Mouse (Mus musculus): ENCODE measurements around the gene Fsip1.

The Fsip1 gene

DNA sequence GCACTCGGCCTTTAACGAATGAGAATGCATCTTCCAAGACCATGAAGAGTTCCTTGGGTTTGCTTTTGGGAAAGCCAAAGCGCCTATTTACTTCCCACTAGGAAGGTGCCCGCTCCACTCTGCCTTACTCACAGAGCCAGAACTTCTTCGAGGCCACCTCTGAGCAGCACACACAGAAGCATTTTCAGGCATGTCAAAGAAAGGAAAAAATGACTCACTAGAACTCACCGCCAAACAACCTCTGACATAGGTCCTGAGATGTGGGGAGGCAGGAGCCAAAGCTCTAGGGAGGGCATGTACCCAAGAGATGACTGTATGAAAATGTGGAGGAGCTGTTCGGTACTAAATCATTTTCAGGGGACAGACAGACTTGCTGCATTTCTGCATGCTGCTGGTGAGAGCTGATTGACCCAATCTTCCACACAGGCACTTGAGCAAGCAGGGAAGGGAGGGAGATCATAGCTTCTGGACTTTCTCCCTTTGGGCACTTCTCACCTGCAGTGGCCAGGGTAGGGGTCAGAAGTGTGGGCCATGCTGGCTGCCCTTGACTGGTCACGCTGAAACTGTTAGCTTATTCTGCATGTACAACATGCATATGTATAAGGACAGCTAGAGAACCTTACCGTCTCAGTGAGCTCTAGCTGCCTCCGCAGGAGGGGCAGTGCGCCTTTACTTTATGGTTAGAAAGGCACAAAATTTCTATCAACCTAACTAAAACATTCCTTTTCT is 131.4 kb downstream of the Fsip1 start:
- peak in 1 of 2 experiments; percentile 25 for DNase-seq (ENCODE audit: low spot score in 2 of 2)

DNA sequence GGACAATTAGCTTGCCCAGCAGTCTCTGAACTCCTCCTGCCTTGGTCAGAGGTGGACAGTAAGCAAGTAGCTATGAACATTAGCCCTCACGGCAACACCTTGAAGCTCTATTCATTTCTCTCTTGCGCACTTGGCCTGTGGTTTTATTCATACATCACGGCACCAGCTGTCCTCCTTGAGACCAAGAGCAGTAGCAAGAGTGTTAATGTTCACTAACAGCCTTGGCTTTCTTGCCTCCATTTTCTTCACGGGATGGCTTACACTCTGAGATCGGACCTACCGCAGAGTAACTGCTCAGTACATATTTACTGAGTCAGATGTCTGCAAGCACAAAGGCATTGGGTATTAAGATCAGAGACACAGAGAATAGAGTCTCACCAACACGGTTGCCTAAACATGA is 132.3 kb downstream of the Fsip1 start:
- no peak for DNase-seq (ENCODE audit: low spot score in 2 of 2)

DNA sequence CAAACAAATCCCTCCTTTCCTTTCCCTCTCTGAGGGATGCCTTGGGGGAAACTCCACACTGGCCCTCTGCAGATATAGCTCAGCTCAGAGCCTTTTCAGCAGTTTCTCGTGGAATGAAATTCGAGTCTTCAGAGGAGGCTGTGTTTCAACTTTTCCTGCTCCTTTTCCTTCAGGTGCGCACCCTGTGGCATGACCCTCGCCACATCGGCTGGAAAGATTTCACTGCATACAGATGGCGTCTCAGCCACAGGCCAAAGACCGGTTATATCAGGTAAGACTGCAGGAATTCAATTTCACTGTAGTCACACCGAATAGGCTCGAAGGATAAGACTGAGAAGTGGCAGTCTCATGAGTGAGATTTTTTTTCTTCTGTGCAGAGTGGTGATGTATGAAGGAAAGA is 133.0 kb downstream of the Fsip1 start:
- DNase-seq (ENCODE audit: low spot score in 2 of 2) = no peak

DNA sequence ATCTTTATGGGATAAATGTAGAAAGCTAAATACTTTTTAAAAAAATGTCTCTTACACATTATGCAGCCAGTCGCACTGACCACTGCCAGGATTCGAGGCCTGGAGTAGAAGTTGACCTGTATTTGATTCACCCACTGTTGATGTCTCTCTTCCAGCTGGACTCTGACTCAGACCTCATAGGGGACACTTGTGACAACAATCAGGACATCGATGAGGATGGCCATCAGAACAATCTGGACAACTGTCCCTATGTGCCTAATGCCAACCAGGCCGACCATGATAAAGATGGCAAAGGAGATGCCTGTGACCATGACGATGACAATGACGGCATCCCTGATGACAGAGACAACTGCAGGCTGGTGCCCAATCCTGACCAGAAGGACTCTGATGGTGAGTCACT is 134.5 kb downstream of the Fsip1 start:
- no peak for DNase-seq (ENCODE audit: low spot score in 2 of 2)

DNA sequence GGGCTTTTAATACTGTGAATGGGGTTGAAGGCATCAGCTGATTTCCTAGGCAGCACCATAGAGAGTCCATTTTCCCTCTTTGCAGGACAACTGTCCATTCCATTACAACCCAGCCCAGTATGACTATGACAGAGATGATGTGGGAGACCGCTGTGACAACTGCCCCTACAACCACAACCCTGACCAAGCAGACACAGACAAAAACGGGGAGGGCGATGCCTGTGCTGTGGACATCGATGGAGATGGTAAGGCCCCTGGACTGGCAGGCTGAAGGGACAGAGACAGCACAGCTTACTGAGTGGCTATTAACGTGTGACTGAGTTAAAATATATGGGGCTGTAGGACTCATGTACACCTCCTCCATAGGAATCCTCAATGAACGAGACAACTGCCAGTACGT is 136.0 kb downstream of the Fsip1 start:
- DNase-seq (ENCODE audit: low spot score in 2 of 2) = no peak

DNA sequence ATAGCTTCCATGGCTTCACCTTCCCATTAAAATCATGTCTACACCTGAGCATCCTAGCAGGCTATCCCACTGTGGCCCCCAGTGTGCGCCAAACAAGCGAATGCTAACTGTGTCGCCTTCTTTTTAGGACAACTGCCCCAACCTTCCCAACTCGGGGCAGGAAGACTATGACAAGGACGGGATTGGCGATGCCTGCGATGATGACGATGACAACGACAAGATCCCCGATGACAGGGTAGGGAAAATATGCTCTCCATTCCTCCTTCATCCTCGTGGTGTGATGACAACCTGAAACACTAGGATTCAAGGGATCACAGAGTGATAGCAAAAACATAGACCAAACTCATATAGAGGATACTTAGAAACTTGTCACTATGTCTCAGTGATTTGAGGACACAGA is 136.7 kb downstream of the Fsip1 start:
- no peak for DNase-seq (ENCODE audit: low spot score in 2 of 2)

DNA sequence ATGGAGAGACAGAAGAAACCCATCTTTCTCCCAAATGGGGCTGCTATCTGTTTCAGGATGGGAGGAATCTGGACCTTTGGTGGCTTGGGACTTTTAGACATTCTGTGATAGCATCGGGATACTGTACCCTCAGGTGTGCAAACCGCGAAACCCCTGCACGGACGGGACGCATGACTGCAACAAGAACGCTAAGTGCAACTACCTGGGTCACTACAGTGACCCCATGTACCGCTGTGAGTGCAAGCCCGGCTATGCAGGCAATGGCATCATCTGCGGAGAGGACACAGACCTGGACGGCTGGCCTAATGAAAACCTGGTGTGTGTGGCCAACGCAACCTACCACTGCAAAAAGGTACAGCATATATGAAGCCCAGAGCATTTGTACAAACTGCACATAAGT is 137.1 kb downstream of the Fsip1 start:
- DNase-seq (ENCODE audit: low spot score in 2 of 2) = no peak

DNA sequence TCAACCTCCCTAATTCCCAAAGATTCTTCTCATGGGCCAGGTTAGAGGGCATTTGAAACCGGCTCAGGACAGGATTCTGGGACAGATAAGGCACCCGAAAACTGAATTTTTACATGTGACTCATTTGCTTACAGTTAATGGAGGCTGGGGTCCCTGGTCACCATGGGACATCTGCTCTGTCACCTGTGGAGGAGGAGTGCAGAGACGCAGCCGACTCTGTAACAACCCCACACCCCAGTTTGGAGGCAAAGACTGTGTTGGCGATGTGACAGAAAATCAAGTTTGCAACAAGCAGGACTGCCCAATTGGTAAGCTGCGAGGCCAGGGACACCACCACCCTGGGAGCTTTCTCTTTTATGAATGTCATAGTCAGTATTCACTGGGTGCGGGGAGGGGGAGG is 138.3 kb downstream of the Fsip1 start:
- DNase-seq (ENCODE audit: low spot score in 2 of 2) = no peak

DNA sequence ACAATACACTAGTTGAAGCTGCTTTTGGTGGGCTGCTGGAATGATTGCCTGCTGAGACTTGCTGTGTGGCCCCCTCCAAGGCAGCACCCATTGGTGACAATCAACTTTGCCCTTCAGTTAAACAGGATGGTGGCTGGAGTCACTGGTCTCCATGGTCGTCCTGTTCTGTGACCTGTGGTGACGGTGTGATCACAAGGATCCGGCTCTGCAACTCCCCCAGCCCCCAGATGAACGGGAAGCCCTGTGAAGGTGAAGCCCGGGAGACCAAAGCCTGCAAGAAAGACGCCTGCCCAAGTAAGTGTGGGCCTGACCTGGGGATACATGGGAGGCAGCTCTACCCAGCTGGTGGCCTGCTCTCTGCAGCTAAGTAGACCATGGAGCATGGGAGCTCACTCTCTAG is 138.7 kb downstream of the Fsip1 start:
- no peak for DNase-seq (ENCODE audit: low spot score in 2 of 2)

DNA sequence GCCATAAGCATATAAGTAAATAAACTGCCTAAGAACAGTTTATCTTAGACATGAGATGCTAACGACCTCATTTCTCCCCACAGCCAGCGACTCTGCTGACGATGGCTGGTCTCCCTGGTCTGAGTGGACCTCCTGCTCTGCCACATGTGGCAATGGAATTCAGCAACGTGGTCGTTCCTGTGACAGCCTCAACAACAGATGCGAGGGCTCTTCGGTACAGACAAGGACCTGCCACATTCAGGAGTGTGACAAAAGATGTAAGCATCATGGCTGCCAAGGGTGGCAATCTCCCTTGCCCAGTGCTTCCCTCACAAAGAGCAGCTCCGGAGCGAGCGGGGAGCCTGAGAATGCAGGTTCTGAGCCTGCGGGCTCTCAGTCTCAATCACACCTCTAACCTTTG is 139.4 kb downstream of the Fsip1 start:
- DNase-seq (ENCODE audit: low spot score in 2 of 2) = no peak

DNA sequence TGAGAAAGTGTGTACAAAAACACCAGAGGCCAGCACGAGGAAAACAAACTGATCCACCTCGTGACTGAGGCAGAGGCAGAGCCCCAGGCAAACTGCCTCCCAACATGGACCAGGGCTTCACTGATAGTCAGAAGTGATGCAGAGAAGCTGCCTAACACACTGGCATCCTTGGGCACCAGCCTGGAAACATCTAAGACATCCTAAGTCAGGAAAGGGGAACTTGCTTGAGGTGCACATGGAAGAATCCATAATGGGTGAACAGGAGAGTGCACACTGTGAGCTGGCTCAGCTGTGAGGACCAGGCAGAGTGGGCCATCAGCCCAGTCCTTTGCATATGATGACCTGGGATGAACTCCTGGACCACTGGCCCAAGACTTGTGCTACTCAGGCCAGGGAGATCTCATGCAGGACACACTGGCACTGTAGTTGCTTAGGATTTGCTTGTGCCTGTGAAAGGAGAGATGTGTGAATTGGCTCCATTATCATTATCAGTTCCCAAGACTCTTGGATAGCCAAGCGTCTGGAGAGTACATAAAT is 139.9 kb downstream of the Fsip1 start:
- no peak for DNase-seq (ENCODE audit: low spot score in 2 of 2)

DNA sequence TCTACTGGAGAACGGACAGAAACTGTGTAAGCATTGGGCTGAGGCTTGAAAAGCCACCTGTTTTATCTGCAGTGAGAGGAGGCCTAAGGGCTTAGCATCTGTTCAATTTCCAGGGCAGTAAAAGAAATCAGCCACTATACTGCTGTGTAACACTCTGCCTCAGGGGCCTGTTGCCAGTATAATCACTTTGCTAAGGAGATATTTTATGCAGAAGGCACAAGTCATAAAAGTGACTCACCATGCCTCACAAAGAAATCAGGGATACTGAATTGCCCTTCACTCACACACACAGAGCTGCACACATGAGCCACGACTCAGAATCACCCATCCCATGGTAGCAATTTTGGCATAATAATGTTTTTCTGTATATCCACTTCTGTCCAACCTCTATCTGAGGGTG is 140.6 kb downstream of the Fsip1 start:
- DNase-seq (ENCODE audit: low spot score in 2 of 2) = no peak

DNA sequence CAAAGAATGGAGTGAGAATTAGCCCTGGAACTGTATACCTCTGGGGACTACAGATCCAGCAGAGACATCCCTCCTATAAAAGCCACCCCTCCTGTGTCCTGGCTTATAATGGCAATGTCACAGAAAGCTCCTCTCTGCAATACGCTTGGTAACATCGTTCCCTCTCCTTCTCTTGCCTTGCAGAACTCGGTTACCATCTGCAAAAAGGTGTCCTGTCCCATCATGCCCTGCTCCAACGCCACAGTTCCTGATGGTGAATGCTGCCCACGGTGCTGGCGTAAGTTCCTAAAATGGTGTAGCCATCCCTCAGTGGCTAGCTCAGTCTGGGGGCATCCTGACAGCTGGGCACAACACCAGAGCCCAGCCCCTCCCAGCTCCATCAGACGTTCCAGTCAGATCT is 141.1 kb downstream of the Fsip1 start:
- no peak for DNase-seq (ENCODE audit: low spot score in 2 of 2)

DNA sequence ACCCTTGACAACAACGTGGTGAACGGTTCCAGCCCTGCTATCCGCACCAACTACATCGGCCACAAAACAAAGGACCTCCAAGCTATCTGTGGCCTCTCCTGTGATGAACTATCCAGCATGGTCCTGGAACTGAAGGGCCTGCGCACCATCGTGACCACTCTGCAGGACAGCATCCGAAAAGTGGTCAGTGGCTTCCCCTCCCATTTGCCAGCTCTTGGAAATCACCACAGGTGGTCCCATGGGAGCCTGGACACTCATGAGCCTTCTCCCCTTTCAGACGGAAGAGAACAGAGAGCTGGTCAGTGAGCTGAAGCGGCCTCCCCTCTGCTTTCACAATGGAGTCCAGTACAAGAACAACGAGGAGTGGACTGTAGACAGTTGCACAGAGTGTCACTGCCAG is 142.1 kb downstream of the Fsip1 start:
- no peak for DNase-seq (ENCODE audit: low spot score in 2 of 2)

DNA sequence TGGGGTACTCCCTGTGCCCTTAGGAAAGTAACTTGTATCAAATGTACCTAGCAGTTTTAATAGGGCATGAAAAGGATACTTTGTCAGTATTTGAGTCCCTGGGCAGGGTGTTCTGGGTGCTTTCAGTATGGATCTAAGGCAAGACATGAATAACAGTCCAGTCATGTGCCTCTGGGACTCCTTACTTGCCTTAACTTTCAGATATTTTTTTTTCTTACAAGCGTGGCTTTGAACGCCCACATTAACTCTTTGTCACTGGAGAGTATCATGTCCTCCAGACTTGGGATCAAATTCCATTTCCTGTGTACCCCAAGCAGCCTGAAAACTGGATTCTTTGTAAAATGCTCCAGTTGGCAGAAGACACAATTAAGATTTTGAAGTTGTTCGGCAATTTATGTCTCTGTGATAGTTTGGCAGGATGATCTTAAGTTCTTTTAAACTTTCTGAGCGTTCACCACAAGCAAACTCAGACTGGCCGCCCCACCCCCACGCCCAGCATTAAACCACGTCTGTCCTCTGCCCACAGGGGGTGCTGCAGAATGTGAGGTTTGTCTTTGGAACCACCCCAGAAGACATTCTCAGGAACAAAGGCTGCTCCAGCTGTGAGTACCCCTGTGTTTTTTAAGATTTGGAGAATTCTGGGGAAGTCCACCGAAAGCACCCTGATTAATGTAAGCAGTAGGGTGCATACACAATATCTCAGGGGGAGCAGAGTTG is 142.8 kb downstream of the Fsip1 start:
- DNase-seq (ENCODE audit: low spot score in 2 of 2) = no peak

DNA sequence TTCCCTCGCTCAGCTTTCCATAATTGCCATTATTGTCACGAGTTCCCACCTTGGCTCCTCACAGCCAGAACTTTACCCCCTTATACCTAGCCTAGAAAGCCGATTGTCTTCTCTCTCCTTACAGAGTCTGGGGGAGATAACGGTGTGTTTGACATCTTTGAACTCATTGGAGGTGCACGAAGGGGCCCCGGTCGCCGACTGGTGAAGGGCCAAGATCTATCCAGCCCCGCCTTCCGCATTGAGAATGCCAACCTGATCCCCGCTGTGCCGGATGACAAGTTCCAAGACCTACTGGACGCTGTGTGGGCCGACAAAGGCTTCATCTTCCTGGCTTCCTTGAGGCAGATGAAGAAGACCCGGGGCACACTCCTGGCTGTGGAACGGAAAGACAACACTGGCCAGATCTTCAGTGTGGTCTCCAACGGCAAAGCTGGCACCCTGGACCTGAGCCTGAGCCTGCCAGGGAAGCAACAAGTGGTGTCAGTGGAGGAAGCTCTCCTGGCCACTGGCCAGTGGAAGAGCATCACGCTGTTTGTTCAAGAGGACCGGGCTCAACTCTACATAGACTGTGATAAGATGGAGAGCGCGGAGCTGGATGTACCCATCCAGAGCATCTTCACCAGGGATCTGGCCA is 143.8 kb downstream of the Fsip1 start:
- no peak for DNase-seq (ENCODE audit: low spot score in 2 of 2)

DNA sequence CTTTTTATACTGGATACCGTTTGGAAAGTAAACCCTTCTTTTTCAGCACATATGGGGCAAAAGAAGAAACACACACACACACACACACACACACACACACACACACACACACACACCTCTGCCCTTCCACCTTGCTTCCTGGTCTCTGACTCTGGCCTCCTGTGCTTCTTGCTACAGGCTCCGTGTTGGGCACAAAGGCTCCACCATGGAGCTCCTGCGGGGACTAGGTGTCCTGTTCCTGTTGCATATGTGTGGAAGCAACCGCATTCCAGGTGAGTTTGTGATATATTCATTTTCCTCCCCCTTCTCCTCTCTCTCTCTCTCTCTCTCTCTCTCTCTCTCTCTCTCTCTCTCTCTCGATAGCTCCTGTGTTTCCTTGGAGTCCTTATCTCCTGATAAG is 144.3 kb downstream of the Fsip1 start:
- DNase-seq (ENCODE audit: low spot score in 2 of 2) = no peak

DNA sequence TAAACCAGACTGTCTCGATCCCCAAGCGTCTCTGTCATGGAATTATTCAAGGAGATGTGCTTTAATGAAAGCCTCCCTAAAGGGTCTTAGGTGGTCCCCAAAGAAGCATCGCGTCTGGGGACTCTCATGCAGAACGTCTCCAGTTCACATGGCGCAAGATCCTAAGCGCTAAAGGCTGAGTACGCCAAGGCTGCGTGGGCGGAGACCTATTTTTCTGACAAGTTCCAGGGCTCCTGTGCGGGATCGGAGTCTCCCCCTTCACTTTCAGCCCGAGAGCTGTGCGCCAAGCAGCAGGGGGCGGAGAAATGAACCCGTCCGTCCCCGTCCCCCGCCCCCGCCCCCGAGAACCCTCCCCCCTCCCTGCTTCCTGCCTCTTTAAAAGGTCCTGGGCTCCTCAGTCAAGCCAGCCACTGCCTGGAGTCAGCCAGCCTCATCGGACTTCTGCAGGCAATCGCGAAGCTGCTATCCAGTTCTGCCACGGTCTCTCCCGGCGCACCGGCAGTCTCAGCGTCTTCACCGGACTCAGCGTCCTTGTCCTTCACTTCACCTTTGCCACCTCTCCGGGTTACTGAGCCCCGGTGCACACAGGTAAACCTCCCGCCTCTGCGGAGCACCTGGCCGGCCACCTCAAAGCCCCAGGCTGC is 145.2 kb downstream of the Fsip1 start, which contains the start of gene Thbs1:
Thbs1 (plus strand) TSS at position 389 of the 644 bp plus-strand sequence.
- peak; percentile 62 to 78 for DNase-seq (ENCODE audit: low spot score in 2 of 2)

DNA sequence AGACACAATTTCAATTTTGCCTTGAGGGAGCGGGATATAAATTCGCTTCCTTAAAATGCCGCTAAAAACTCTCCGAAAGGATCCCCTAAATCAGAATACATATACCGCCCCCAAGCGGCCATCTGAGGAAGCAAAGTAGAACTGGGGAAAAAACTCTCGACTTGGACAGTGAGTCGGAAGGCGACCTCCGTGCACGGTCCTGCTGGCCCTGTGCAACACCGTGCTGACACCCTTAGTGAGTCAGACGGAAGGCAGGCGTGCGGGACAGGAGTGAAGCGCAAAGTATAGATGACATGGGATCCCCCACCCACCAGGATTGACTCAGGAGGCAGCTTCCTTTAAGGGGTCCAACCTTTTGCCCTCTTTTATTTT is 145.7 kb downstream of the Fsip1 start:
- DNase-seq (ENCODE audit: low spot score in 2 of 2) = peak; percentile 87 to 89

DNA sequence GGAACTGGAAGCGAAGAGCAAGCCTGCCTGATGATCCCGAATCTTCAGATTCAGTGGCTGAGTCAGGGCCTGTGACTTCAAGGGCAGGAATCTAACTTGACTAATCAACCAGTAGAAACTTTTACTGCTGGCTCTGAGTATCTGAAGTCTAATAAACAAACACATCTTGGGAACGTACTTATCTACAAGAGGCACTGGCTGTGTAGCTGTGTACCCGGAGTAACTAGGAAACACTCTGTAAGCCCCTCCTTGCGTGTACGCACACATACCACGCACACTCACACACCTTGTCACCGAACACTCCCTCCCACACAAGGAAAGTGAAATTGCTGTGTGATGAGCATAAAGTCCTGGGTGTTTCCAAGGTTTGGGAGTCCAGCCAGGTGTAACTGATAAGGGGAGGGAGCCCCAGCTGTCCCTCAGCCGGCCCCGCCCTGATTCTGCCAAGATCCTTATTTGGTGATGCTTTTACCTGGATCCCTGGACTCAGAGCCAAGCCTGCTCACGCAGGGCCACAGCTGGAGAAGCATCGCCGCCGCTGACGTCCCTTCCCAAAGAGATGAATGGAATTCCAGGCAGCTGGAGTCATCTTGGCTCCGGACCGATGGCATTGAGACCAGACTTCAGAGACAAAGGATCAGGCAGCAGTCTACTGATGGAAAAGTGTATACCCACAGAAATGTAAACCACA is 146.4 kb downstream of the Fsip1 start:
- peak in 1 of 2 experiments; percentile 27 for DNase-seq (ENCODE audit: low spot score in 2 of 2)

DNA sequence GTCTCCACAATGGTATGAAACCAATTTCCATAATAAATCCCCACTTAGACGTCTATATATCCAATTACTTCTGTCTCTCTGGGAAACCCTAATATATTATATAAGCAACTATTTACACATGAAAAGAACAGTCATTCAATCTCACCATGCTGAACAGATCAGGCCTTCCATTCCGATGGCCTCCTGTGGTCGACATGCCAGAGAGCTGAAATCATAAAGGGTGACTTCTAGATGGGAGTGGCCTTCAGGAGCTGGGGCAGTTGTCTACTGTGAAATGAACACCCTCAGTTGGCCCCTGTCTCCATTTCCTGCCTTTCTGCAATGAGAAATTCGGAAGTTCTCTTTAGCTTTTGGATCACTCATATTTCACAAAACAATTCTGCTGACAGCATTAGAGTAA is 154.6 kb downstream of the Fsip1 start:
- DNase-seq (ENCODE audit: low spot score in 2 of 2) = no peak

DNA sequence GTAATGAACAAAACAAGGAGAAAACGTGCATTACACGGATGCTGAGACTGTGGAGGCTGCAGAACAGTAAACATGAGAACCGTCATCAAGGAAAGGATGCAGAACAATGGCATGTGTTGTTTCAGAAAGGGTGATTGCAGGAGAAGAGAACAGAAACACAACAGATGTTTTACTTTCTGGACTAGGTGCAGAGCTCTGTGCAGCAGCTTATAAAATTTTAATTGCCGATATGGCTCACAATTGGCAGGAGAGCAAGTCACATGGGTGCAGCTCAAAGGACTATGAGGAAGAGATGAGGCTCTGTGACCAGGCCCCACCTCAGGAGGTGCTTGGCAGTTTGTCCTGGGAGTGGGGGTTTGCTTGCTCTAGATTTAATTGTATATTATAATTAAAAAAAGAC is 157.7 kb downstream of the Fsip1 start:
- DNase-seq (ENCODE audit: low spot score in 2 of 2) = no peak

Measured in urinary bladder, postnatal 36 days (tissue).